Mouse (Mus musculus) layer of hippocampus, adult 9-11 months (tissue): ENCODE measurements around the gene Gm49333.

Experiments used
- DNase-seq: peaks from one replicate; pipeline ENCODE4 v3.0.0; 2022

Gene Gm49333

DNA sequence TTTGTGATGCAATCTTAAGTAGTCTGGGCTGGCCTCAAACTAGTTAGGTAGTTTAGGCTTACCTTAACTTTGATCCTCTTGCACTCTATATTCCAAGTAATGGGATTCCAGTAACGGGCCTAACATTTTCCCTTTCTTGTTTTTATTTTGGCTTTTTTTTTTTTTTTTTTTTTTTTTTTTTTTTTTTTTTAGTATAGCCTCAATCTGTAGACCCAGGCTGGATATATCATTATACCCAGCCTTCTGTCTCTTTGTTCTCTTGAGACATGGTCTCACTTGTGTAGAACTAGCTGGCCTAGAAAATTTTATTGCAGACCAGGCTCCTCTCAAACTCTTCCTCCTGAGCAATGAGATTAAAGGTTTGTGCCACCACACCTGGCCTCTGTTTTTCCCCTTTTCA, 80.2 kb downstream of the Gm49333 start:
- DNase-seq, result no peak

DNA sequence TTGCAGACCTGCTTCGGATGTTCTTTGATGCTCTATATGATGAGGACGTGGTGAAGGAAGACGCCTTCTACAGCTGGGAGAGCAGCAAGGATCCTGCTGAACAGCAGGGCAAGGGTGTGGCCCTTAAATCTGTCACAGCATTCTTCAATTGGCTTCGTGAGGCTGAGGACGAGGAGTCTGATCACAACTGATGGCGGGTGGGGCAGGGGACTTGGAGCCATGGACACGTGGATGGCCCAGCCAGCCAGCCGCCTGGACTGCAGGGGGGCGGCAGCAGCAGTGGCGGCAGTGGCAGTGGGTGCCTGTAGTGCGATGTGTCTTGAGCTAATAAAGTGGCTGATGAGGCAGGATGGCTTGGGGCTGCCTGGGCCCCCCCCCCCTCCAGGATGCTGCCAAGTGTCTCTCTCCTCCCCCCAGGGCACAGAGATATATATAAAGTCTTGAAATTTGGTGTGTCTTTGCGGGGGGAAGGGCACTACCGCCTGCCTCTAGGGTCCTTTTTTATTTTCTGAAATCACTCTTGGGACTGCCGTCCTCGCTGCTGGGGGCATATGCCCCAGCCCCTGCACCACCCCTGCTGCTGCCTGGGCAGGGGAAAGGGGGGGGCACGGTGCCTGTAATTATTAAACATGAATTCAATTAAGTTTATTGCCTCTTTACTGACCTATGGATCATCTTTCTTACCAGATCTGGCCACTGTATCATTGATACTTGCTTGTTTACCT, 81.0 kb downstream of the Gm49333 start:
- DNase-seq, result no peak

DNA sequence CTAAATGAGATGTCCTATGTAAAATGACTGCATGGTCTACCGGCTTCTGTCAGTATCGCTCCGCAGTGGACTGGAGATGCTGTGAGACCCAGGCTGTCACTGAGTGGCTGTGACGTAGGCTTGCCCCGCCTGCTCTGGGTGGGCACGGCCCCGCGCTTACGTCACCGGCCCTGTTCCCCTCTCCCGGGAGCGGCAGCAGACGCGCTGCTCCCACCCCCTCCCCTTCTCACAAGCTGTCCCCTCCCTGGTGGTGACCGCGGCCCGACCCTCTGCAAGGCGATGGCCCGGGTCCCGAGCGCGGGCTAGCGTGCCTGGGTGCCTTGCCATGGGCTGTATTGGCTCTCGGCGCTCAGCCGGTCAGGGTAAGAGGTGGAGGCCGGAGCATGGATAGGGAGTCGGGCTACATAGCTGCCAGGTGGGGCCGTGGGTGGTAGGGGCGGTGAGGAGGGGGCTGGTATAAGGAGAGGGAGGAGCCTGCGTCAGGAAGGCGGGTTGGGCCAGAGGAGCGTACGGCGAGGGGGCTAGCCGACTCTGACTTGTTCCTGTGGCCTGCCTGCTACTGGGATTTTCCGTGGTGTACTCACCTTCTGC, 81.8 kb downstream of the Gm49333 start, which contains the start of gene Fam131a:
Fam131a (plus strand) TSS at position 131 of the 591 bp plus-strand sequence.
- peak; percentile 97 for DNase-seq

DNA sequence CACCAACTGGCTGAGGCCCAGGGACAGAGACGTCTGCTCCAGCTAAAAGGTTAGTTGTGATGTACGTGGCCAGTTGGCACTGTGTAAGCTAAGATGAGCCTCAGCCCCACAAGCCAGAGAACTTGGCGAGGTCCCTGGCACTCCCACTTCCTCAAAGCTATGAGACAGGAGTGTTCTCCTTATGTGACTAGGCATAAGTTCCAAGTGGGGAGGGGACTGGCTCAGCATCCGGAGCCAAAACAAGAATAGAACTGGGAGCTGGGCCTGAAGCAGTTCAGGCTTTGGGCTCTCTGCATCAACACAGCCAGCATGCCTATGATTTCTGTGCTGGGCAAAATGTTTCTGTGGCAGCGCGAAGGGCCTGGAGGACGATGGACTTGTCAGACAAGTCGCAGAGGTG, 83.4 kb downstream of the Gm49333 start:
- peak; percentile 90 for DNase-seq
